Mouse (Mus musculus): ENCODE results near the gene Zfp553. TPM values are rescaled to one million over a fixed set of nuclear protein-coding genes. Genes with fewer than 3 reads are reported as not detected.

Zfp553 gene
- polyA plus RNA-seq (2017; shearing (Covaris generic)) = 1 to 10 TPM; 6.6 to 7.9 TPM

- ATAC-seq = peak; percentile 81
Measured at GRCm38 (mm10) chr7:127232622-127233367, at the start of gene Zfp553, which contains the start of gene Sept1. Gene Zfp553, plus strand, starts transcription at chr7:127233061. Gene Sept1, minus strand, starts transcription at chr7:127233130.

GRCm38 (mm10) chr7:127183345-127183744 is 49.5 kb upstream of the Zfp553 start:
- ATAC-seq = no peak

- ATAC-seq = no peak
Measured at GRCm38 (mm10) chr7:127183828-127184227, 49.0 kb upstream of the Zfp553 start.

DNA sequence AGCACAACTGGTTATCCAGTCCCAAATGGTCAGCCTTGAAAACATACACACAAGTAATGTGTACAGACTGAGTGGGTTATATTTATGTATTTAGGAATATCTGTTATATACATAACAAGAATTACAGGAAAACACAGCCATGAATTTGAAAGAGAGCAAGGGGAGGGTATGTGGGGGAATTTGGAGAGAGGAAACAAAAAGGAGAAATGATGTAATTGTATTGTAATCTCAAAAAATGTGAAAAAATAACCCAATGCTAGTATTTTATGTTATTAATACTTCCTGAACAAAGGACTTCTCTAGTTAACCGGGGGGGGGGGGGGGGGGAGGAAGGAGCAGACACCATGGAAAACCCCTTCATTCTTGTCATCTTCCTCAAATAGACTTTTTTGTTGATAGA is 48.1 kb upstream of the Zfp553 start:
- ATAC-seq = no peak

GRCm38 (mm10) chr7:127185601-127186000 is 47.3 kb upstream of the Zfp553 start:
- no peak for ATAC-seq

DNA sequence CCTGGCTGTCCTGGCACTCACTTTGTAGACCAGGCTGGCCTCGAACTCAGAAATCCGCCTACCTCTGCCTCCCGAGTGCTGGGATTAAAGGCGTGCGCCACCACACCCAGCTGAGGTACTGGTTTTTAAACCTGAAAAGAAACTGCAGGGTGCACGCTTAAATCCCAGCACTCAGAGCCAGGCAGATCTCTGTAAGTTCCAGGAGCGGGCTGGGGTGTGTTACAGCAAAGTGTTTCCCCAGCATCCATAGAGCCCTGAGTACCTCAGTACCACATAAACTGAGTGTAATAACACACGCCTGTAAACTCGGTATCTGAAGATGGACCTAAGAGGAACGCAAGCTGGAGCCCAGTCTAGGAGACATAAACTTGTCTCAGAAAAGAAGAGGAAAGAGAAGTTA is 45.5 kb upstream of the Zfp553 start:
- no peak for ATAC-seq

- peak; percentile 77 for ATAC-seq
Measured at GRCm38 (mm10) chr7:127188305-127189276, 44.3 kb upstream of the Zfp553 start.

DNA sequence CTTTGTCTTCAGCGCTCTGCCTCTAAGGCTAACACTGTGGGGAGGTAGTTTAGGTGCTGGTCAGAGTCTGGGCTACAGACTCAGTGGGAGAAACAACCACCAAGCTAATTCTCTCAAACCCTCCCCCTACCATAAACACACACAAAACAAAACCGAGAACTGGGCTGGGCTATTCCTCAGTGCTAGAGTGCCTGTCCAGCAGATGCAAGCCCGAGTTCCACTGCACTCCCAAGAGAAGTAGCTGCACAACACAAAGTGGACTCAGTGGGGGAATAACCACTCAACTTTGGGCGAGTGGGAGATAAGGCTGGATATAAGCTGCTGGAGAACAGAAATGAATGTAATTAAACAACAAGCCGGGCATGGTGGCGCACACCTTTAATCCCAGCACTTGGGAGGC is 42.2 kb upstream of the Zfp553 start:
- ATAC-seq = no peak

DNA sequence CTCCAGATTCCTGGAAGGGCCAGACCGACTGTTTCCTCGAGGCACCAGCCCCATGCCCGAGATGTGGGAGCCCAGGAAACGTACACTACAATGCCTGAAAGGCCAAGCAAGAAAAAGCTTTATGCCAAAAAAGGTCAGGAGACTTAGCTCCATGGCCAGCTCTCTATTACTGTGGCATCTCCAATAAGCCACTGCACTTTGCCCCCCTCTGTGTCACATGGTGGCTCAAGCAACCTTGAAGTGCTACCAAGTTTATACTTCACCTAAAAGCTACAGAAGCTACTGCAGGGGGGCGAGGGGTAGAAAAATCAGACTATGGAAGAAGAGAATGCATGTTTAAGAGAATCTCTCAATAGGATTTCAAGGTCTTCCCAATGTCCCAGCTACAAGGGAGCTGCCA is 39.9 kb upstream of the Zfp553 start:
- ATAC-seq = no peak

- ATAC-seq = no peak
Measured at GRCm38 (mm10) chr7:127194011-127194632, 38.7 kb upstream of the Zfp553 start.

- no peak for ATAC-seq
Measured at GRCm38 (mm10) chr7:127194633-127195029, 38.2 kb upstream of the Zfp553 start.

GRCm38 (mm10) chr7:127195544-127196295 is 37.1 kb upstream of the Zfp553 start, which contains the start of gene Cd2bp2:
Gene Cd2bp2, minus strand, starts transcription at chr7:127196050.
- ATAC-seq = peak; percentile 99

- ATAC-seq = no peak
Measured at GRCm38 (mm10) chr7:127196484-127196883, 36.4 kb upstream of the Zfp553 start.

DNA sequence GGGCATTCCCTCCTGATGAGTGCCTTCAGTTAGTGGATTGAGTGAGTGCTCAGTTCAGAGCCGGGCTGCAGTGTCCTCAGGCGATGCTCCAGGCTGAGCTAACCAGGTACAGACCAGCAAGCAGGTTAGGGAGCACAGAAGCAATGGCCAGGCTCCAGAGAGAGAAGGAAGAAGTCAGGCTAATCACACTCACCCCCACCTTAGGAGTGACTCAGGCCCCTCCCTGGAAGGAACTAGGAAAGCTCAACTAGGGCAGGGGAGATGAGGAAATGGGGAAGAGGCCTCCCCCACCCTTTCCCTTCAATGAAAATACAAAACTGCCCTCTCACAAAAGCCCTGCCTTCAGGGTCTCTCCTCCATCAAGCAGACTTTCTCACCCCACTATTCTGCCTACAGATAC is 26.3 kb upstream of the Zfp553 start:
- no peak for ATAC-seq

GRCm38 (mm10) chr7:127207374-127208294 is 25.2 kb upstream of the Zfp553 start:
- ATAC-seq = no peak

DNA sequence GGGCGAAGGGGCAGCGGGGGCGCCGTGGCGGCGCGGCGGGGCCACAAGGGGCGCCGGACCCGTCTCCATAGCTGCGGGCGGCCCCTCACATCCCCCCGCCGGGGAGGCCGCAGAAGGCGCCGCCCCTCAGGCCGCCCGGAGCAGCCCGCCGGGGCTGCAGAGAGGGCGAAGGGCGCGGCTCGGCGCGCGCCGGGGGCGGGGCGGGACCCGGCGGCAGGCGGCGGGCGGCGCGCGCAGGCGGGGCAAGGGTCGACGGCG is 24.6 kb upstream of the Zfp553 start, which contains the start of gene Tbc1d10b:
TSS of gene Tbc1d10b (minus strand) at position 174 of the 258 bp plus-strand sequence.
- ATAC-seq = no peak

DNA sequence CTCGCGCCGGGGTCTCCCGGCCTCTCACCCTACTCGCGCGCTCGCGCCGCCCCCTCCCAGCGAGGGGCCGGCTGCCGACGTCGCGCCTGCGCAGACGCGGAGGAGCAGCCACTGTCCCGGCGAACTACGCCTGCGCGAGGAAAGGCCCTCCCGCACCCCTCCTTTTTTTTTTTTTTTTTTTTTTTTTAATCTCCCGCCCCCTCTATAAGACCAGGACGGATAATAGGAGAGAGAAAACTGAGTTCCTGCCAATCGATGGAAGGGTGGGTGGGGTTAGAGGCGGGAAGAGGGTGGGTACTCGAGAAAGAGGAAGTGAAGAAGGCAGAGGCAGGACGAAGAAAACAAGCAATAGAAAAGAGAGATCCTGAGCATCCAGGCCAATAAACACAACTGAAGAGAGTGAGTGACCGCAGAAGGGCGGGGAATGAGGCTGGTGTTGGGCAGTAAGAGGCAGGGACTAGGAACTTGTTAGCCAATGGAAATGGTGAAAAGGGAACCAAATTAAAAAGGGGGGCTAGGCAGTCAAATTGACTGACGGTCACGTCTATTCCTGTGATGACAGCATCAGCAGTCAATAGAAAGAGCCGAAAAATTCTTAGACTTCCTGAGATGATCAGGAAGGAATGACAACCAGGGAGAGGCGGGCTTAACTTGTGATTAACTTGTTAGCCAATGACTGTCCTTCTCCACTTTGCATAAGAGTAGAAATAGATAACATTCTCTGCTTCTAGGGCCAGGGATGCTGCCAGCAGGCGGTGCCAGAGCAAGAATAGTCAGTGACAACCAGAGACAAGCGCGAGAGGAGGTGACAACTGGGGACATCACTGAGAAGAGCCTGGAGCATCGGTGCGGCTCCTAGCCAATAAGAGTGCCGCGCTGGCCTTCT is 24.1 kb upstream of the Zfp553 start, which contains the start of gene Mylpf:
TSS of gene Mylpf (plus strand) at position 338 of the 886 bp plus-strand sequence.
- ATAC-seq = peak; percentile 84

DNA sequence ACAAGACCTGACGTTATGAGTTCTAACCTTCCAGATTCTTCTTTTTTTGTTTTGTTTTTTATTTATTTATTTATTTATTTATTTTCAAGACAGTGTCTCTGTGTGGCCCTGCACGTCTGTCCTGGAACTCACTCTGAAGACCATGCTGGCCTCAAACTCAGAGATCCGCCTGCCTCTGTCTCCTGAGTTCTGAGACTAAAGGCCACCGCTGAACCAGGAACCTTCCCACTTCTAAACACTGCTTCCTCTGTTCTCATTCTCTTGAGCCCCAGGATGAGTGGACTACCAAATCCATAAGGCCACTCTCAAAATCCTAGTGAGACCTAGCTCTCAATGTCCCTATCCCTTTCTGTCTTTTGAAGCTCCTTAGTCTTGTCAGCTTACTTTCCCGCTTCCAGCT is 23.0 kb upstream of the Zfp553 start:
- ATAC-seq = no peak

GRCm38 (mm10) chr7:127210266-127210665 is 22.6 kb upstream of the Zfp553 start:
- no peak for ATAC-seq
